Mouse (Mus musculus): ENCODE measurements around the gene Olfr1423.
A peak's percentile ranks its signal among the peaks of the same experiment; 100 is the strongest.
"Not testable (repeated sequence)": the region's sequence is repeated elsewhere in the genome, so short reads cannot be mapped to it uniquely, and the experiment has no call there.

Olfr1423 gene

GRCm38 (mm10) chr19:12041217-12041616, at the start of gene Olfr1423:
Gene Olfr1423, minus strand, starts transcription at chr19:12041317.
- no peak for DNase-seq (ENCODE audit: low read depth, low spot score)

- DNase-seq (ENCODE audit: low read depth, low spot score): not testable (repeated sequence)
Observed at GRCm38 (mm10) chr19:12077631-12078030, 36.5 kb upstream of the Olfr1423 start, which contains the start of gene Olfr1425. Gene Olfr1425, minus strand, starts transcription at chr19:12077731.

DNA sequence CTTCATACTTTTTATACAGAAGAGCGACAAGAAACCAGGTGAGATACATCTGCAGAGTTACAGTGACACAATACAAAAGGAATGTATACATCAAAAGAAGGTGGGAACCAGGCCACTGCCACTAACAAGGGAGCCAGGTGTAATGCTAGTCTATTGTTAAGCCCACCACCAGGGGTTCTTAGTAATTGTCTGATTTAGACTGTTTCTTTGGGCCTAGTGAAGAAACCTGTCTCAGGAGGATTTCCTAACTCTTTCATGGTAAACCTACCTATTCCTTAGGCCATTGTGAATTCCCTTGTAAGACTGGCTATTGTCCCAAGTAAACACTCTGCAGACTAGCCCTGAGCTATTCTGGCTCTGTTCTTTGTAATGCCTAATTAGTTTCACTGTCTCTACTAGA, 28.4 kb upstream of the Olfr1423 start:
- peak; percentile 90 for DNase-seq (ENCODE audit: low read depth, low spot score)

DNA sequence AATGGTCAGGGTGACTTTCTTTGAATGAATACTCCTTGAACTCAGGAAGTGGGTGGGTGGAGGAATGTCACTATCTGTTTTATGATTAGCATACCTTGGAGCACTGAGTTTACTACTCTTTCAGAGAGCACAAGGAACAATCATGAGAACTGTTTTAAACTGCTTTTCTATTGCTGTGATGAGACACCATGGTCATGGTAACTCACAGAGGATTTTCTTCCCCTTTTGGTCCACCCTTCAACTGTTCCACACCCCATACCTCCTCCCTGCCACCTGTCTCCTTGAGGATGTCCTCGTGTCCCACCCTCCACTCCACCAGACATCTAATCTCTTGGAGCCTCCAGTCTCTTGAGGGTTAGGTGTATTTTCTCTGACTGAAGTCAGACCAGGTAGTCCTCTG, 26.7 kb upstream of the Olfr1423 start:
- peak; percentile 69 for DNase-seq (ENCODE audit: low read depth, low spot score)

- DNase-seq (ENCODE audit: low read depth, low spot score): not testable (repeated sequence)
Observed at GRCm38 (mm10) chr19:12062582-12062981, 21.5 kb upstream of the Olfr1423 start, which contains the start of gene Olfr1424. Gene Olfr1424, minus strand, starts transcription at chr19:12062682.

- peak; percentile 38 for DNase-seq (ENCODE audit: low read depth, low spot score)
Observed at GRCm38 (mm10) chr19:12043163-12043562, 2.0 kb upstream of the Olfr1423 start.

DNA sequence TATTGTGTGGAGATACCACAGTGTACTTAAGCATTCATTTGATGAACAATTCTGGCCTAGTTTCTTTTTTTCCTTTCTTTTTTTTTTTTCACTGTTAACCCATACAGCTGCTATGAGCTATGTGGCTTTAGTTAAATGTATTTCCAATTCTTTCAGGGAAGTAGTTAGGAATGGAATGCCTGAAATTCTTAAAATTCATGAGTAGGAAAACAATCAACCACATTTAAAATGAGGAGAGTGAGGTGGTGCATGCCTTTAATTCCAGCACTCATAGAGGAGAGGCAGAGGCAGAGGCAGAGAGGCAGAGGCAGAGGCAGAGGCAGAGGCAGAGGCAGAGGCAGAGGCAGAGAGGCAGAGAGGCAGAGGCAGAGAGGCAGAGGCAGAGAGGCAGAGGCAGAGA, 3.4 kb downstream of the Olfr1423 start:
- no peak for DNase-seq (ENCODE audit: low read depth, low spot score)

- DNase-seq (ENCODE audit: low read depth, low spot score): no peak
Observed at GRCm38 (mm10) chr19:12026606-12027005, 14.5 kb downstream of the Olfr1423 start.

GRCm38 (mm10) chr19:12025333-12025732, 15.8 kb downstream of the Olfr1423 start:
- no peak for DNase-seq (ENCODE audit: low read depth, low spot score)

GRCm38 (mm10) chr19:12024149-12024548, 17.0 kb downstream of the Olfr1423 start:
- DNase-seq (ENCODE audit: low read depth, low spot score): no peak

DNA sequence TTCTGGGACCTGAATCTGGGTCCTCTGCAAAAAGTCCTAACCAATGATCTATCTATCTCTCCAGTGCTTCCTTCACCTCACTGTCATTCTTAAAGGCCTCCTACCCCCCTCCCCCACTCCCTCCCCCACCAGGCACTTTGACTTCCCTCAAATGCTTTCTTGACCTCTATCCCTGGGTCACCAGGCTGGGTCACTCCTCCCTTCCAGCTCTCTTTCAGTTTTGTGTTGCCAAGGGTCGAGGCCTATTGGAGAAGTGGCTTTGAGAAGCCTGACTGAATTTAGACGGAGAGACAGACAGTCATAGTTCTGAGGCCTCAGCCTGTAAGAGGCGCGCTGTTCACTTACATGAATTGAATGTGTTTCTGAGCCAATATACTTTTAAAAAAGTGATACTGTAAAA, 24.9 kb downstream of the Olfr1423 start:
- peak; percentile 58 for DNase-seq (ENCODE audit: low read depth, low spot score)

DNA sequence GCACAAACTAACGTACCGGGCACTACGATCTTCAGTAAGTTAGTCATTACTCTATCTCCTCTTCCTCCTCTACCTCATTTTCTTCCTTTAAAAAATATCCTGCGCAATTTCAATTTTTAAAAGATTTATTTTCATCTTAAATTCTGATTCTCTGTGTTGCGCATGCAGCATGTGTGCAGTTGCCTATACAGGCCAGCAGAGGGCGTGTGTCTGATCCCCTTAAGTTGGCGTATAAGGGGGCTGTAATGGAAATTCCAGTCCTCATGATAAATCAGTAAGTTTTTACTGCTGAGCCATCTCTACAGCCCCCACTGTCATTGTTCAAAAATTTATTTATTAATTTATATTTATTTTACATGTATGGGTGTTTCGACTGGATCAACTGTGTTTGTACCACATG, 25.4 kb downstream of the Olfr1423 start:
- DNase-seq (ENCODE audit: low read depth, low spot score): peak; percentile 71

DNA sequence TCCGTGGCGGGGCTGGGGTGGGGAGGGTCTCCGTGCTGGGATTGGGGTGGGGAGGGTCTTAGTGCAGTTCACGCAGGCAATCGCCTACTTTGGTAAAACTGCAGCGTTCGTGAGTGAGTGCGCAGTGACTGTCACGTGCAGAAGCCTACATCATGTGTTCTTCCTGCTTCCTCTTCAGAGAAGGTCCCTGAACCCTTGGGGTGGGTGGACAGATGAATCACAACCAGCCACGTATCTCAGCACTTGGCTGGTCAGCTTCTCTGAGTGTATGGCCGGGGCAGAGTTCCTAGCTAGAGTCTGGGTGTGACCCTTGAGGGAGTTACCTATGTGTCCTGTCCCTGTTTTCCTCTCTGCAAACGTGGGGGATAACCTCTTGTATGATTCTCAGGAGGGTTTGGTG, 27.9 kb downstream of the Olfr1423 start:
- DNase-seq (ENCODE audit: low read depth, low spot score): peak; percentile 56

DNA sequence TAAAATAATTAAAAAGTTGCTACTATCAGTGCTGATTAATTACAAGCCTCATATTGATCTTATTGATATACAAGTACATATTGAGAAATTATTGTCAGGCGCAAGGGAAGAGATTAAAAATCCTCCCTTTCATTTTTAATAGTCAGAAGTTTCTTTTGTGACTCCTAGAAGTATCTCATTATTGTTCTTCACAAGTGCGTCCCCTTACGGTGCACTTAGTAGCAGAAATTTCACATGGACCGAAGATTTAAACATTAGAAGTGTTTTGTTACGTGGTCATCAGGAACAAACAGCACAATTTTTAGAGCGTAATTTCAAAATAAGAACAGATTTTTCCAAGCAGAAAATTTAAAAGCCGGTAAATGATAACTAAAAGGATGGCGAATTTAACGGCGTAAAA, 28.5 kb downstream of the Olfr1423 start:
- DNase-seq (ENCODE audit: low read depth, low spot score): no peak

DNA sequence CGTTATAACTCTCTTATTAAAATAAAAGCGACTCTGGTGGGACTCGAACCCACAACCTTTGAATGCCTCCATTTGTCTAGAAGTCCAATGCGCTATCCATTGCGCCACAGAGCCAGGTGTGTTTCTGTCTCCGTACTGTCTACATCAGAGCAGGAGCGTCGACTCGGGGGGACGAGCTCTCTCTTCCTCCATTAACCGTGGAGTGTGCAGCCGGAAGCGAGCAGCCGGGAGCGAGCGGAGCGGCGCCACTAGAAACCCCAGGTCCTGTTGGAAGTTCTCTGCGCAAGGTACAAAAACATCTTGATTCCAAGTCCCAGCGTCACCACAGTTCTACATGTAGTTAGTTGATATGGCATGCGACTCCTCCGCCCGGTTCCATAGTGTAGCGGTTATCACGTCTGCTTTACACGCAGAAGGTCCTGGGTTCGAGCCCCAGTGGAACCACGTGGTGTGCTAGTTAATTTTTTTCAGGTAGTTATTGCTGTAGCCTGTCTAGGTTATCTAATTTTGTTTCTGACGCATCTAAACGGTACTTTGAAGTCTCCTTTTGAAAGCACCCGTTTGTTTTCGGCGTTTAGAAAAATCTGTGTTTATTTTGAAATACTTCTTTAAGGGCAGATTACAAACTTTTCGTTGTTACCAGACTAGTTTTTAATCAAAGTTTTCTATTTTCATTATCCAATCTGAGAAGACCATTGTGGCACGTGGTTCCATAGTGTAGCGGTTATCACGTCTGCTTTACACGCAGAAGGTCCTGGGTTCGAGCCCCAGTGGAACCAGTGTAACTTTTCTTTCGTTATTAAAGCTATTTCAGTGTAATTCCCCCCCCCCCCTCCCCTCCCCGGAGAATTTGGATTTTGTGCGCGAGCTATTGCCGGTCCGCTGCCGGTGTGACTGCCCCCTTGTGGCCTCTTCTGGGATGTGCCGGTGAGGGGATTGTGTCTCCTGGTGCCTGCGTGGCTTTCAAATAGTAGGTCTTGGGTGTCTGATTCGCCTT, 29.3 kb downstream of the Olfr1423 start:
- peak; percentile 97 for DNase-seq (ENCODE audit: low read depth, low spot score)

DNA sequence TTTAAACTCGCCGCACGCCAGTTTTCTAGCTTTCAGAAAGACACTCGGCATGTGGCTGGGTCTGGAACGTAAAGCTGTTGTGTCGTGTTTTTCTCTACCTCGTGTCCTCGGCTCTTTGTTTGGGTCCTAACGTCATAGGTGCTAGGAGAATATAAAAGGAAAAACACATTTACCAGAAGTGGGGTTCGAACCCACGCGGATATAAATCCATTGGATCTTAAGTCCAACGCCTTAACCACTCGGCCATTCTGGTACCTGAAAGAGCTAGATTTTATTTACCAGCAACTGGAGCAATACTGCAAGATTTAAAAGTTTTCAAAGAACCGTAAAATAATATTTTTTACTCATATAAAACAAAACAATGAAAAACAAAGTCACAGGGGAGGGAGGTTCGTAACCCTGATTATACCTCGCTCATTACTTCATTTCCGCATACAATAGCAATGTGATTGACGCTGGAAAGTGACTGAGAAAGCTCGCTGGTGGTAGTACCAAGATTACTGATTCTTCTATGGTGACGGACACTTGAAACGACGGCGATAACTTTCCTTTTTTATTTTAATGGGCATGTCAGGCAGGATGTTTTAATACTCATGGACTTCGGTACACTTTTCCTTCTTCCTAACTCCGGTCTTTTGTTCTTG, 30.1 kb downstream of the Olfr1423 start:
- DNase-seq (ENCODE audit: low read depth, low spot score): peak; percentile 95

DNA sequence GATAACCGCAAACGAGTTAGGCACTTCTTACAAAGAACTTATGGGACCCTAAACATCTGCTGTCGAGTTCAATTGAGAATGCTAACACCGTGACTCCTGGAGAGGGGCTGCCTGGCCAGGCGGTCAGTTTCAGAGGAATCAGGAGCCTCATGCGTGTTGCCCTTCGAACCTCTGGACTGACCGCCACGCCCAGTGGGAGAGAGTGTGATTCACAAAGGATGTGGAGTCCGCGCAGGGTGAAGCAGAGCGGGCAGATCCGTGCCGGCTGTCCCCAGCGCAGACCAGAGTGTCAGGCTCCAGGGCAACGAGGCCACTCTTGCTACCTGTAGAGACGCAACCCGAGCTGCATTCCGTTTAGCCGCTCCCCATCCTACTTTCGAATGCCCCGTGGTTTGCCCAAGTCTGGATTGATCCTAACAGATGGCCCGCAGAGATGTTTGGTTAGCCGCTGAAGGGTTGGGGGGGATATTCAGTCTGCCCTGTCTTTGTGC, 30.8 kb downstream of the Olfr1423 start:
- DNase-seq (ENCODE audit: low read depth, low spot score): peak; percentile 75

- peak; percentile 91 for DNase-seq (ENCODE audit: low read depth, low spot score)
Observed at GRCm38 (mm10) chr19:12009501-12010280, 31.4 kb downstream of the Olfr1423 start.

GRCm38 (mm10) chr19:12008410-12009380, 32.4 kb downstream of the Olfr1423 start:
- DNase-seq (ENCODE audit: low read depth, low spot score): peak; percentile 55

All from ZHBTc4 (cell line).